Mouse (Mus musculus) lung, postnatal 0 days (tissue): ENCODE results near the gene Wnt10b. TPM values are rescaled to one million over a fixed set of nuclear protein-coding genes. Genes with fewer than 3 reads are reported as not detected.

Source experiments
- ATAC-seq: fragments of 200-750 bp; cut with Nextera tagmentation; 2 replicates; pipeline ENCODE4 v1.8.0; 2017; ENCODE audit warnings: moderate library complexity
- DNase-seq: peaks from one replicate; pipeline ENCODE4 v3.0.0-alpha.2; 2016; ENCODE audit warnings: low spot score
- H3K27ac ChIP-seq: fragments of 300-500 bp; sonication (generic); 2 replicates; pipeline ENCODE4 v1.5.1; 2014; ENCODE audit warnings: antibody characterized with exemption, mild to moderate bottlenecking, low read length, mixed read lengths
- H3K27me3 ChIP-seq: fragments of 300-500 bp; sonication (generic); replicated peaks from 2 replicates; pipeline ENCODE4 v1.6.1; 2014; ENCODE audit warnings: low read length, mixed read lengths; ENCODE audit not compliant: insufficient read depth
- H3K36me3 ChIP-seq: fragments of 300-500 bp; sonication (generic); 2 replicates; pipeline ENCODE4 v1.6.1; 2014; ENCODE audit warnings: low read length, mixed read lengths; ENCODE audit not compliant: insufficient read depth
- H3K4me1 ChIP-seq: fragments of 300-500 bp; sonication (generic); 2 replicates; pipeline ENCODE4 v1.6.1; 2014; ENCODE audit warnings: antibody characterized with exemption, low read depth, low read length, mixed read lengths; ENCODE audit not compliant: insufficient read depth
- H3K4me2 ChIP-seq: fragments of 300-500 bp; sonication (generic); replicated peaks from 2 replicates; pipeline ENCODE4 v1.6.1; 2014; ENCODE audit warnings: low read depth, mild to moderate bottlenecking, low read length, moderate library complexity, mixed read lengths
- H3K4me3 ChIP-seq: fragments of 300-500 bp; sonication (generic); 2 replicates; pipeline ENCODE4 v1.5.1; 2014; ENCODE audit warnings: low read depth, low read length
- H3K9ac ChIP-seq: fragments of 300-500 bp; sonication (generic); replicated peaks from 2 replicates; pipeline ENCODE4 v1.6.1; 2014; ENCODE audit warnings: low read depth, mild to moderate bottlenecking
- H3K9me3 ChIP-seq: fragments of 300-500 bp; sonication (generic); 2 replicates; pipeline ENCODE4 v1.6.1; 2016; ENCODE audit warnings: low read length, mixed read lengths
- CTCF ChIP-seq: IDR thresholded peaks from 2 replicates; pipeline ENCODE4 v1.5.1; 2016; ENCODE audit warnings: antibody characterized with exemption, mild to moderate bottlenecking
- EP300 ChIP-seq: IDR thresholded peaks from 2 replicates; pipeline ENCODE4 v1.6.1; 2016; ENCODE audit warnings: antibody characterized with exemption, mild to moderate bottlenecking, control low read depth
- WGBS: fragments of 180-500 bp; shearing (Covaris S2); extraction: QIAGEN DNeasy Blood & Tissue Kit; methylation state at CpG from one replicate; pipeline ENCODE4 v1.1.7; 2014; 5-methylcytosine and 5-hydroxymethylcytosine counted together
- polyA plus RNA-seq: library from polyadenylated mRNA; unstranded; fragments of >200 nt; fragmentation: Nextera tagmentation; extraction: Ambion mirVana; gene quantifications from 2 replicates; pipeline ENCODE4 v1.2.1, GENCODE M21; 2015

Wnt10b gene
- 0.13 and 0.14 TPM in 2 replicates for polyA plus RNA-seq

GRCm38 (mm10) chr15:98777762-98778161 lies at the start of gene Wnt10b:
Wnt10b (minus strand) TSS chr15:98778150.
- Histone ChIP-seq H3K4me1 (peaks cover 6% of the 10 kb centered on the region; the same call in 1 of the 2 replicates), H3K4me3 (peak within 1 kb of the TSS; percentile 23), H3K27ac (no peak within 1 kb of the TSS), H3K36me3 (no peaks in the 10 kb centered on the region), H3K9me3 (no peaks in the 10 kb centered on the region), H3K4me2 (peak within 1 kb of the TSS; percentile 46), H3K27me3 (peaks cover 75% of the 10 kb centered on the region), H3K9ac (no peak within 1 kb of the TSS)
- 1% methylated on average over 31 of the region's 33 CpGs for WGBS
- no peak for ATAC-seq
- DNase-seq, result peak; percentile 35
- TF ChIP-seq EP300 (no peak), CTCF (no peak)

GRCm38 (mm10) chr15:98827611-98828011 lies 49.7 kb upstream of the Wnt10b start:
- Histone ChIP-seq H3K27me3 (no peaks in the 10 kb centered on the region), H3K4me3 (no peak overlapping the region), H3K9me3 (no peaks in the 10 kb centered on the region), H3K36me3 (peaks cover 8% of the 10 kb centered on the region; the same call in 1 of the 2 replicates), H3K9ac (no peak overlapping the region), H3K4me2 (no peak overlapping the region), H3K4me1 (0 out of 2 replicates have a peak, but pooled peaks cover 6% of the 10 kb centered on the region), H3K27ac (no peak overlapping the region)
- DNase-seq (no peak), ATAC-seq (no peak)
- TF ChIP-seq EP300, result no peak
- TF ChIP-seq CTCF, result no peak
- 89% methylated on average over 7 of the region's 7 CpGs for WGBS

- Histone ChIP-seq H3K4me1 (no peaks in the 10 kb centered on the region), H3K9ac (no peak overlapping the region), H3K4me2 (no peak overlapping the region), H3K9me3 (no peaks in the 10 kb centered on the region), H3K36me3 (peaks cover 17% of the 10 kb centered on the region; the same call in 1 of the 2 replicates), H3K27ac (no peak overlapping the region), H3K27me3 (no peaks in the 10 kb centered on the region), H3K4me3 (no peak overlapping the region)
- DNase-seq, result no peak
- 69% methylated on average over 3 of the region's 3 CpGs for WGBS
- peak; percentile 41 for TF ChIP-seq CTCF
- TF ChIP-seq EP300, result no peak
- no peak for ATAC-seq
Observed at GRCm38 (mm10) chr15:98823434-98823833, 45.5 kb upstream of the Wnt10b start.

- Histone ChIP-seq H3K9me3 (no peaks in the 10 kb centered on the region), H3K27me3 (no peaks in the 10 kb centered on the region), H3K4me3 (no peak overlapping the region), H3K4me1 (no peaks in the 10 kb centered on the region), H3K36me3 (peaks cover 17% of the 10 kb centered on the region; the same call in 1 of the 2 replicates), H3K9ac (no peak overlapping the region), H3K27ac (no peak overlapping the region), H3K4me2 (no peak overlapping the region)
- 89% methylated on average over 5 of the region's 5 CpGs for whole genome bisulfite sequencing
- ATAC-seq (no peak), DNase-seq (no peak)
- no peak for TF ChIP-seq EP300
- no peak for TF ChIP-seq CTCF
Observed at GRCm38 (mm10) chr15:98822147-98822546, 44.2 kb upstream of the Wnt10b start.

- H3K27ac ChIP-seq, result no peak overlapping the region
Observed at GRCm38 (mm10) chr15:98821403-98821802, 43.5 kb upstream of the Wnt10b start.

GRCm38 (mm10) chr15:98820937-98821336 lies 43.0 kb upstream of the Wnt10b start:
- no peak overlapping the region for H3K9ac ChIP-seq

More at GRCm38 (mm10) chr15:98821403-98821802, 43.5 kb upstream of the Wnt10b start:
- no peaks in the 10 kb centered on the region for H3K27me3 ChIP-seq
- ATAC-seq (no peak), DNase-seq (no peak)
- TF ChIP-seq EP300 (no peak), CTCF (peak; percentile 54)
- H3K36me3 ChIP-seq, result peaks cover 17% of the 10 kb centered on the region; the same call in 1 of the 2 replicates
- no peak overlapping the region for H3K4me2 ChIP-seq
- no peak overlapping the region for H3K9ac ChIP-seq
- WGBS, result 48% methylated on average over 10 of the region's 10 CpGs
- no peak overlapping the region for H3K4me3 ChIP-seq
- H3K4me1 ChIP-seq, result no peaks in the 10 kb centered on the region
- no peaks in the 10 kb centered on the region for H3K9me3 ChIP-seq

GRCm38 (mm10) chr15:98818171-98818570 lies 40.2 kb upstream of the Wnt10b start:
- Histone ChIP-seq H3K4me2 (no peak overlapping the region), H3K27me3 (no peaks in the 10 kb centered on the region), H3K9me3 (no peaks in the 10 kb centered on the region), H3K4me1 (no peaks in the 10 kb centered on the region), H3K4me3 (no peak overlapping the region), H3K36me3 (peaks cover 27% of the 10 kb centered on the region), H3K27ac (no peak overlapping the region), H3K9ac (no peak overlapping the region)
- no peak for ATAC-seq
- TF ChIP-seq EP300, result no peak
- no peak; the same call in 1 of the 2 replicates for TF ChIP-seq CTCF
- no peak for DNase-seq
- WGBS, result 91% methylated on average over 7 of the region's 7 CpGs

More at GRCm38 (mm10) chr15:98820937-98821336, 43.0 kb upstream of the Wnt10b start:
- ATAC-seq (no peak), DNase-seq (no peak)
- Histone ChIP-seq H3K27me3 (no peaks in the 10 kb centered on the region), H3K4me3 (no peak overlapping the region), H3K4me1 (no peaks in the 10 kb centered on the region), H3K36me3 (peaks cover 17% of the 10 kb centered on the region; the same call in 1 of the 2 replicates), H3K9me3 (no peaks in the 10 kb centered on the region), H3K4me2 (no peak overlapping the region), H3K27ac (no peak overlapping the region)
- TF ChIP-seq EP300 (no peak), CTCF (no peak)
- 86% methylated on average over 4 of the region's 4 CpGs for WGBS
